Comparison of ENCODE assay signal across 8 mouse cellular contexts in genomic region chr7:141454967-141455551, GRCm38 (mm10). TPM values are rescaled to one million over a fixed set of nuclear protein-coding genes. Genes with fewer than 3 reads are reported as not detected.
A peak's percentile ranks its signal among the peaks of the same experiment; 100 is the strongest.
DNase-seq lines count a peak whose midpoint lies in the region; ATAC-seq lines count a peak whose summit lies in the region.

Pnpla2 (plus strand) TSS chr7:141455198.

- H3K36me3 ChIP-seq in embryonic facial prominence, embryonic 14.5 days (ENCODE audit: control insufficient read depth, insufficient read depth, low read length): peaks cover 24% of the 10 kb centered on the region

- peak within 1 kb of the TSS; percentile 63 for H3K4me3 ChIP-seq in embryonic facial prominence, embryonic 14.5 days (ENCODE audit: low read depth, low read length)

- ATAC-seq in embryonic facial prominence, embryonic 14.5 days (ENCODE audit: low read depth): peak; percentile 90

- WGBS in embryonic facial prominence, embryonic 14.5 days: under 1% methylated on average over 30 of the region's 45 CpGs

- peak within 1 kb of the TSS; percentile 96 for H3K4me2 ChIP-seq in embryonic facial prominence, embryonic 14.5 days (ENCODE audit: low read depth, low read length)

- H3K27me3 ChIP-seq in embryonic facial prominence, embryonic 14.5 days (replicated peaks; ENCODE audit: control insufficient read depth, insufficient read depth, low read length): peaks cover 8% of the 10 kb centered on the region

- peak within 1 kb of the TSS; percentile 70 for H3K9ac ChIP-seq in embryonic facial prominence, embryonic 14.5 days (ENCODE audit: low read depth, low read length)

- H3K9me3 ChIP-seq in embryonic facial prominence, embryonic 14.5 days (ENCODE audit: control insufficient read depth, low read length): no peaks in the 10 kb centered on the region

- DNase-seq in A20 (ENCODE audit: low read depth, low spot score) (peak; percentile 98), liver (peak; percentile 98)
- DNase-seq in adrenal gland, postnatal 4 days (ENCODE audit: low spot score in 2 of 2): peak; percentile 90 to 91
- peak; percentile 94 for DNase-seq in embryonic facial prominence, embryonic 14.5 days (ENCODE audit: low spot score)
- peak; percentile 91 for DNase-seq in heart, adult 8-10 months (ENCODE audit: low spot score)
- peak; percentile 96 for DNase-seq in kidney, adult 9 months
- peak; percentile 73 to 86 for DNase-seq in monocyte, adult 2 months (ENCODE audit: low read depth in 1 of 2, low spot score in 2 of 2)
- peak; percentile 92 to 94 for DNase-seq in spleen, postnatal 14 days (ENCODE audit: low spot score in 2 of 2)

- 0 out of 2 replicates have a peak, but pooled peaks cover 4% of the 10 kb centered on the region for H3K4me1 ChIP-seq in embryonic facial prominence, embryonic 14.5 days (ENCODE audit: control insufficient read depth, insufficient read depth, low read length)

- peak within 1 kb of the TSS; percentile 31; the same call in 1 of the 2 replicates for H3K27ac ChIP-seq in embryonic facial prominence, embryonic 14.5 days (replicated peaks; ENCODE audit: low read depth, low read length)

RNA-seq across cellular contexts. Expression of gene Pnpla2, which starts in this region (rescaled TPM):
- total RNA-seq in adrenal gland, postnatal 4 days (2021): 100 to 1,000 TPM; 173 to 205 TPM
- 16.9 and 20.4 TPM in 2 replicates for polyA plus RNA-seq in embryonic facial prominence, embryonic 14.5 days (2014; fragmentation: Nextera tagmentation; extraction: Ambion mirVana)
- 100 to 1,000 TPM; 419 to 549 (median 431) TPM for total RNA-seq in heart, adult 8-10 months (2022)

Comparison
In these comparisons a context has a peak if more than half of its experiments do, and no peak if none do; other contexts are left out.
1. Peak in every context shown above with its lines: DNase-seq, ATAC-seq, H3K4me3 ChIP-seq and H3K27ac ChIP-seq.